Mouse (Mus musculus) kidney, postnatal 4 days (tissue): ENCODE data around the gene Fdxacb1.

Experiments used
- DNase-seq, 2 experiments: peaks; one replicate each; pipeline ENCODE4 v3.0.0; 2021; ENCODE audit warnings: mixed read lengths in 2 of 2

Fdxacb1 gene

GRCm38 (mm10) chr9:50750706-50751105, 17.3 kb upstream of the Fdxacb1 start:
- DNase-seq, result no peak

DNA sequence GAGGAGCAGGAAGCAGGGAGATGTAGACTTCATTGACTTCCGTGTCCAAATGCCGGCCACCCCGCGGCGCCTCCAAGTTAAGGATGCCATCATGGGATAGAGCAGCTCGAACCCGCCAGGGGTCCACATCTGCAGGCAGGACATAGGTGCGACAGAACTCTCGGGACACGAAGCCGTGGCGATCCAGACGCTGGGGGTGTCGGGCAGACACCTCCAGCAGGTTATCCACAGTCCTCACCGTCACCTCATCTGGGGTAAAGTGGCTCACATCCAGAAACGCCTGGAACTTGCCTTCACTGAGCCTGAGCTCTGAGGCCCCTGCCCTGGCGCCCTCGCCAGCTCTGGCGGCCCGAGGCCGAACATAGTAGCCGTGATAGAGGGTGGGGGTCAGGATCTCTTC, 16.7 kb upstream of the Fdxacb1 start, which contains the start of gene Cryab:
TSS of gene Cryab (plus strand) at position 3 of the 400 bp plus-strand sequence.
- no peak for DNase-seq

DNA sequence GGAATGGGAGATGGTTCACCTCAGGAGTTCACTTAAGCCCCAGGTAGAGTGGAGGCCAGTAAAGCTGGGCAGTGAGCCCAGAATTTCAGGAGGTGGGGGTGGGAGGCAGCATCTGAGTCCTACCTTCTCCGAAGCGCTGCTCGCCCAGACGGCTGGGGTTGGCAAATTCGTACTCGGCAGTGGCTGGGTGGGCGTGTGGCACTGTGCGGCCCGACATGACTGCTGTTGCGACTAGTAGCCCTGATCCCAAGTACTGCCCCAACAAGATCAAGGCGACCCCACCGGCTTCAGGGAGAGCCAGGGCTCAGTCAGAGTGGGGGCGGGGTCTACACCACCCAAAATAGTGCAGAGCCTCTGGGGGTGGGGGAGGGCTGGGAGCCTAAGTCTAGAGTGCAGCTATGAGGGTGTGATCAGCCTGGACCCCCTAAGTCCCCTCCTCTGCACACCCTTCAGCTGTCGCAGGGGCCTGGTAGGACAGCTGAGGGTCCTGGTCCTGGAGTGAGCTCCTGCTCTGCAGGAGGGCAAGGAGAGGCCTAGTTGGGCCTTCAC, 15.9 kb upstream of the Fdxacb1 start, which contains the start of gene Hspb2:
TSS of gene Hspb2 (minus strand) at position 301 of the 549 bp plus-strand sequence.
- DNase-seq, result peak; percentile 30 to 54

DNA sequence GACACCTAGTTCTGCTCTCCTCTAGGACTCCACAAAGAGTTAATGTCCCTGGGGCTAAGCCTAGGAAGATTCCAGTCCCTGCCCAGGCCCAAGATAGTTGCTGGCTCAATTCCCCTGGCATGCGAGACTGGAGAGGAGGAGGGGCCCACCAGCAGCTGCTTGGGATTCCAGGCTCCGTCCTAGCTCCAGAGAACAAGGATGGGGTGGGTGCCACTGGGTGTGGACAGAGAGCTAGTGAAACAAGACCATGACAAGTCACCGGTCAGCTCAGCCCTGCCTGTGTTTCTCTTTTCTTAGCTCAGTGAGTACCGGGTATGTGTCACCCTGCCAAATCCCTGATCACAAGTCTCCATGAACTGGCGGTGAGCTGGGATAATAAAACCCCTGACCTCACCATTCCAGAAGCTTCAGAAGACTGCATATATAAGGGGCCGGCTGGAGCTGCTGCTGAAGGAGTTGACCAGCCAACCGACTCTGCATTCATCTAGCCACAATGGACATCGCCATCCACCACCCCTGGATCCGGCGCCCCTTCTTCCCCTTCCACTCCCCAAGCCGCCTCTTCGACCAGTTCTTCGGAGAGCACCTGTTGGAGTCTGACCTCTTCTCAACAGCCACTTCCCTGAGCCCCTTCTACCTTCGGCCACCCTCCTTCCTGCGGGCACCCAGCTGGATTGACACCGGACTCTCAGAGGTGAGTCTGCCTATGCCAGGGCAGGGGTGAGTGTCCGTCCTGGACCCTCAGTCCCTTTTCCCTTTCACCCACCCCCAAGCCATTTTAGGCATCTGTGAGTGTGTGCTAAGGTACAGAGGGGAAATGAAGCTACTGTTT, 15.0 kb upstream of the Fdxacb1 start:
- peak; percentile 72 to 84 for DNase-seq

- no peak for DNase-seq
Observed at GRCm38 (mm10) chr9:50753947-50754346, 14.1 kb upstream of the Fdxacb1 start.

DNA sequence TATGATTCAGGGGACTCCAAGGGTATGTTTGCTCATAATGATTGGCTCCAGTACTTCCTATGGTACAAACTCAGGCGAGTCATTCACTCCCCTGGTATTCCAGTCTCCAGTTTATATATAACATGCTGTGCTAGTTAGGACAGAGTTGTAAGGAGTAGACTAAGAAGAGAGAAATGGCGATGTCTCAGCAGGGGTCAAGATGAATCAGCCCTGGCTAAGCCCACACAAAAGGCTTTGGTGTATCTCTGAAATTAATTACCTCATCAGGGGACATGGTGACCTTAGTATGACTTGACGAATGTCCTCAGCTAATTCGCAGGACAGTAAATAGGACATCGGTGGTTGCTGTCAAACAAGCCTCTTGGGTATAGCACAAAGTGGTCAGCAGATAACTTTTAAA, 11.3 kb upstream of the Fdxacb1 start:
- DNase-seq, result no peak

GRCm38 (mm10) chr9:50761520-50762243, 6.4 kb upstream of the Fdxacb1 start:
- DNase-seq, result no peak

DNA sequence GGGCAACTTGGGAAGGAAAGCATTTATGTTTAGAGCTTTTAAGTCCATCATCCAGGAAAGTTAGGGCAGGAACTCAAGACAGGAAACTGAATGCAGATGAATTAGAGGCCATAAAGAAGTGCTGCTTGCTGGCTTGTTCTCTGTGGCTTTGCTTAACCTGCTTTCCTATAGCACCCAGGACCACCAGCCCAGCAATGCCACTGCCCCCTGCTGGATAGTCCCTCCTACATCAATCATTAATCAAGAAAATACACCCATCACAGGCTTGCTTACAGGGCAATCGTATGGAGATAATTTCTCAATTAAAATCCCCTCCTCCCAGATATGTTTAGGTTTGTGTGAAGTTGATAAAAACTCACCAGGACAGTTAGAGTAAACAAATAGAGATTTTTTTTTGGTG, 4.7 kb upstream of the Fdxacb1 start:
- DNase-seq, result peak; percentile 52 to 65

DNA sequence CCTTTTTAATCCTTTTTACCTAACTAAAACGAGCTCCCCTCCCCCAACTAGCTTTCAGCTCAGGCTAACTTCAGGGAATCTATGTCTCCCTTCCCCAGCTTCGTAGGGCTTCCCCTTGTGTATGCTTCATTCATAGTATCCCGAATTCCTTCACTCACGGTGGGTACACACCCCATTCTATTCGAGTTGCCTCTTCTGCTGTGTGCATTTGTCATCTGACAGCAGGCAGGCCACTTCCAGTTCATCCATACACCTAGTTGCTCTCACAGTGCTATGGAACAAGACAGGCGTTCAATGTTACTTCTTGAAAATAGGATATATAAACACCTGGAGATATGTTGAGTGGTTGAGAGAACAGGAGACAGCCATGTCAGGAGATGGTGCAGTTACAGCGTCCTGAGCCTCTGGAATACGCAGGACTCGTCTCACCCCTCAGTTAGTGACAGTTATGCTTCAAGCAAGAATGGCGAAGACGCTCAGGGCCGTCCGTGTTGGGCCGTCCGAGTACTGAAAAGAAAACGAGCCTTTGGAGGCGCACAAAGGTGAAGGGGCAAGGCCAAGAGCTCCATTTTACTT, 417 bp upstream of the Fdxacb1 start:
- DNase-seq, result no peak

DNA sequence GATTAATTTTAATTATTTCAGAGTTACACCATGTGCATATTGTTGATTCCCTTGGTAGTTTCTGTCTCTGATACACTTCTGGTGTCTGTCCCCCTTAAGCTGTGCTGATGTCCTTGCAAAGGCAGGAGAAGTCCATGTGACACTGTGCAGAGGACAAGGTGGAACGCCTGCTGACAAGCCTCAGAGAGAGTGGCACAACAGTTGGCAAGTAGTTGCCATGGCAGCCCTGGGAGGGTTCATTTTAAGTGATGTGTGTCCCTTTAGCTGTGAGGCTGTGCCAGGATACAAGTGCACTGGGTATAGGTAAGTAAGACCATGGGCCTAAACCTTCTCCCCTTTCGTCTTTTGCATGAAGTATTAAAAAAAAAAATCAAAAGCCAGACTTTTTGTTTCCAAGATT, 2.0 kb downstream of the Fdxacb1 start:
- no peak for DNase-seq

DNA sequence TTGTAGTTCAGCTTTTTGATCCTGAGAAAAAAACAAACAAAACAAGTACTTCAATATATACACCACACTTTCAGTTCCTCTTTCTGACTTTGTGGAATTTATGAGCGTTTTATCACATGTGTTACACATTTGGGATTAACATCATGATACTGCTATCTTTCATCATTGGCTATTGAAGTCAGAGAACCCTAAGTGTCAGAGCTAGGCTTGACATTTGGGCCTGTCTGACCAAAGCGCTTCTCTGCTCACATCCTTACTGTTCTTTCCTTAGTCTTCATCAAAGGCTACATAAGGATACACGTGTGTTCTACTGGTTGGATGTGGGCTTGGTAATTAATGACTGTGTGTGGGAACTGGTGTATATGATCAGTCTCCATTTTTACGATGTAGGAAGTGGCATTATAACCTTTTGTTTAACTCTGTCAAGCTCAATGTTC, 6.0 kb downstream of the Fdxacb1 start:
- no peak for DNase-seq

DNA sequence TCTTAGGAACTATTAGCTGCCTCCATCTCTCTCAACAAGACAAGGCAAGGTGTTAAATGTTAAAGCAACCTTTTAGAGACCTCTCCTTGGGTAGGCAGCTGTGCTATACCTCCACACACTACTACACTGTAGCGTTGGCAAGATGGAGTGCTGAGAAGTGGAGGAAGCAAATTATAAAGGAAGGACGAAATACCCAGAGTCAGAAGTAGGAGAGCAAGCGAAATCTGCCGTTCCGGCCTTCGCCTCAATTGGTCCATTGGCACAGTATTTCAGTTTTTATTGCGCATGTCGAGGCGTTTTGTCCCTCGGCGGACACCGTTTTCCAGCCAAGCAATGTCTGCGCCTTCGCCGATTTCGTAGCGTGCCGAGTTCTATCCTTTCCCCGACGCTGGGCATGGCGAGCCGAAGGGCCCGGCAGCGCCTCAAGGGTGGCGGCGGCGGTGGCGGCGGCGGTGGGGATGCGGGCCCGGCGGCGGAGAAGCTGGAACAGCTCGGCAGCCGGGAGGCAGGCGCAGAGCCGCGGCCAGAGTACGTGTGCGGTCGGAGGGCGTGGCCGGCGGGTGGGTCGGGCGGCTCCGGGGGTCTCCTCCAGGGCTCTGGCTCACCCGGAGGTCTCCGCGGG, 7.1 kb downstream of the Fdxacb1 start, which contains the start of the genes Alg9 and 1110032A03Rik:
TSS of gene Alg9 (plus strand) at position 29 of the 622 bp plus-strand sequence.
TSS of gene 1110032A03Rik (minus strand) at position 530 of the 622 bp plus-strand sequence.
- peak; percentile 95 for DNase-seq

- peak; percentile 31 to 47 for DNase-seq
Observed at GRCm38 (mm10) chr9:50775662-50776126, 7.7 kb downstream of the Fdxacb1 start.

DNA sequence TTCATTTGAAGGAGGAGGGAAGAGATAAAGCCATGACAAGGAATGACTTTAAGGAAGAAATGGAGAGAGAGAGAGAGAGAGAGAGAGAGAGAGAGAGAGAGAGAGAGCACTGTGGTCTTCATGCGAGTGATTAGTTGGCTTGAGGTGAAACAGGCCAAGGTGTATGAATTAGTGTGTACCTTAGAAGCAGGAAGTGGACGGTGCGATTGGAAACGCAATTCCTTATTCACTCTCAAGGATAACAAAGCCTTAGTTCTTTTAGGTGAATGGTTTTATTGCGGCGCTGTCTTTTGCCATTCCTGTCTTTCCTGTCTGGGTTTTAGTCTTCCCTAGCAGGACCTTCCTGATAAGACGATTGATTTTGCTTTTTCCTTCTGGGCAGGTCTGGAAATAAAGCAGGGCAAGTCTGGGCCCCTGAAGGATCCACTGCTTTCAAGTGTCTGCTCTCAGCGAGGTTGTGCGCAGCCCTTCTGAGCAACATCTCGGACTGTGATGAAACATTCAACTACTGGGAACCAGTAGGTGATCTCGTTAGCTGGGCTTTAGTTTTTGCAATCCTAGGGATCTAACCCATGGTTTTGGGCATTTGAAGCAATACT, 8.2 kb downstream of the Fdxacb1 start:
- DNase-seq, result no peak

DNA sequence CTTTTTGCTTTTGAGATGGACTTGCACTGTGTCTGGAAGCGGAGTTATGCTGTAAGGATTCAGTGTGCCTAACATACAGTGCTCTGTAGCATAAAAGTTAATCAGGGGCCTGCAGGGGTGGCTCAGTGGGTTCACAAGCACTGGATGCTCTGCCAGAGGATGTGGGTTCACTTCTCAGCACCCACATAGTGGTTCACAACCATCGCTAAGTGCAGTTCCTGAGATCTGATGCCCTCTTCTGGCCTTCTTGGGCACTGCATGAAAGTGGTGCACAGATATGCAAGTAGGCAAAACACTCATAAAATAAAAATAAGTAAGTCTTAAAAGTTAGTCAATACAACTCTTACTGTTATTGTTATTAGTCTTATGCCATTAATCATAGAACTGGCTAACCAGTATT, 14.1 kb downstream of the Fdxacb1 start:
- peak; percentile 63 to 64 for DNase-seq

DNA sequence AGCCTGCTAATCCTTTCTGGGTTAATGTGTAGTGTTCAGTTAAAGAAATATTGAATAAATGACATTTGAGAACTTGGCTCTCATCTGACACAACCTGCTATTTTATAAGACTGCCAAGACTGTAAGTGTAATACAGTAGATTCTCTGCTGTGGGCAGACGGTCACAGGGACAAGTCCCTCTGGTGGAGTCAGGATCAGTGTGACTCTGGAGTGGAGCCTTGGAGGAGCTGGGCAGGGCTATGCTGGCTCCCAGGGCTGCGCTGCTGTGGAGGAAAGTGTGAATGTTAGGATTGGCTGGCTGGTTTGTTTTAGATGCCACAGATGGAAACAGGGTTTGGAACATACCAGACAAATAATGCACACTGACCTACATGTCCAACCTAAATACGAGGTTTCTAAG, 27.2 kb downstream of the Fdxacb1 start:
- DNase-seq, result no peak

DNA sequence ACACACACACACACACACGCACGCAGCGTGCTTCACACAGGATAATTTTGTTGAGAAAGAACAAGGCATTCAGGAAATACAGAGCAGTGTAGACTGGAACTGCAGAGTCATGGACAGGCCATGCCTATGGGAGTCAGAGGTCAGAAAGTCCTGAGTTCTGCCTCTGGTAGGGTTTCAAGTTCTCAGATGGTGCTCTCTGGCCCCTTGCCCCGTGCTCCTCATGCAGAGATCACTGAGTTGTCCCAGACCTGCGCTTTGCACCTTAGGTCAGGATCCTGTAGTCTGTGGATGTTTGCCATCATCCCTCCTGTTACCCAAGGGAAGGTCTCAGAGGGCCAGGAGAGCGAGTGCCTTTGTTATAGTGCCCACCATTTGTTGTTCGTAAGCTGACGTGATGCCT, 28.7 kb downstream of the Fdxacb1 start:
- DNase-seq, result no peak

DNA sequence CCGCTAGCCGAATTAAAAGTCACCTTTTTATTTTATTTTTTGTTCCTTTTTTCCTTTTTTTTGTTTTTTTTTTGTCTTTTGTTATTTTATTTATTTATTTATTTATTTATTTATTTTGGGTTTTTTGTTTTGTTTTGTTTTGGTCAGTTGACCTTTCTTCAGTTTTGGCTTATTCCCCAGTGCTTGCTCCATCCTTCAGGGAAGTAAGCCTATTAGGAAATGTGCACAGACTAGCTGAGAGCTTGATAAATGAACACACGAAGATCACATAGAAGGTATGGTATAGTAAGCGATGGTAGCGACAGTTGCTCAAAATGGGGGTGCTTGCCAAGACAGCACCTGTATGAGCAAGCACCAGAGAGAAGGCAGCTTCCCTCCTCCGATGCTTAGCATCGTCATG, 29.6 kb downstream of the Fdxacb1 start:
- no peak for DNase-seq

DNA sequence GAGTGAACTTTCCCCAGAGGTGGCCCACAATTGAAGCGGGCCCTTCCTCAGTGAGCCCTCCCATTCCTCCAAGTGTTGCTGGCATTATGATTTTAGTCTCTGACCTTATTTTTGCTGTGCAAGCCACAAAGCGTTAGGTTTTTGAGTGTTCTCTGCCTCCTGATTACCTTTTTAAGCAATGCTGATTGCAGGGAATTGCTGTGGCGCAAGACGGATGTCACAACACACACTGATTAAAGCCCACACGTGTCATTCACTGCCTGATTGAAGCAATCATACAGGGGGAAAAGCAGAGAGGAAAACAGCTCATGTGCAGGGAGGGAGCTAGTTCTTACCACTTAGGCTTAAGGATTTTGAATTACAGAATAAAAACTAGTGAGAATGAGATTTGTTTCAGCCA, 30.3 kb downstream of the Fdxacb1 start:
- no peak for DNase-seq

- peak; percentile 41 to 51 for DNase-seq
Observed at GRCm38 (mm10) chr9:50800985-50801384, 32.9 kb downstream of the Fdxacb1 start.

- no peak for DNase-seq
Observed at GRCm38 (mm10) chr9:50803055-50803671, 35.1 kb downstream of the Fdxacb1 start.

- no peak for DNase-seq
Observed at GRCm38 (mm10) chr9:50808471-50808870, 40.4 kb downstream of the Fdxacb1 start.
